Mouse (Mus musculus): ENCODE results near the gene Mars. TPM values are rescaled to one million over a fixed set of nuclear protein-coding genes. Genes with fewer than 3 reads are reported as not detected.

Mars gene
- polyA plus RNA-seq, 1 experiment, result 105 TPM

- Histone ChIP-seq H3K4me3 (ENCODE audit: insufficient read depth, low read length) (peak overlapping the region; percentile 55), H3K27ac (ENCODE audit: insufficient read depth, low read length) (peak overlapping the region; percentile 95), H3K4me1 (ENCODE audit: control insufficient read depth, insufficient read depth, low read length) (0 out of 2 replicates have a peak, but pooled peaks cover 8% of the 10 kb centered on the region)
- TF ChIP-seq POLR2A (IDR thresholded peaks at IDR 0.05; ENCODE audit: low read depth, low read length) (no peak), CTCF (IDR thresholded peaks at IDR 0.05; ENCODE audit: borderline replicate concordance, insufficient read depth, low read length) (no peak)
Measured at GRCm38 (mm10) chr10:127287936-127288293, 23.7 kb downstream of the Mars start.

- TF ChIP-seq POLR2A (IDR thresholded peaks at IDR 0.05; ENCODE audit: low read depth, low read length), result no peak; the same call in none of the 2 replicates
- no peak for TF ChIP-seq CTCF (IDR thresholded peaks at IDR 0.05; ENCODE audit: borderline replicate concordance, insufficient read depth, low read length)
- H3K4me3 ChIP-seq (ENCODE audit: insufficient read depth, low read length), result peak overlapping the region; percentile 55
- H3K27ac ChIP-seq (ENCODE audit: insufficient read depth, low read length), result peak overlapping the region; percentile 95
- H3K4me1 ChIP-seq (ENCODE audit: control insufficient read depth, insufficient read depth, low read length), result 0 out of 2 replicates have a peak, but pooled peaks cover 8% of the 10 kb centered on the region
Measured at GRCm38 (mm10) chr10:127287271-127287935, 24.2 kb downstream of the Mars start.

- peak overlapping the region; percentile 95; the same call in 1 of the 2 replicates for H3K27ac ChIP-seq (ENCODE audit: insufficient read depth, low read length)
- 0 out of 2 replicates have a peak, but pooled peaks cover 8% of the 10 kb centered on the region for H3K4me1 ChIP-seq (ENCODE audit: control insufficient read depth, insufficient read depth, low read length)
- no peak for TF ChIP-seq CTCF (IDR thresholded peaks at IDR 0.05; ENCODE audit: borderline replicate concordance, insufficient read depth, low read length)
- no peak for TF ChIP-seq POLR2A (IDR thresholded peaks at IDR 0.05; ENCODE audit: low read depth, low read length)
- H3K4me3 ChIP-seq (ENCODE audit: insufficient read depth, low read length), result peak overlapping the region; percentile 55
Measured at GRCm38 (mm10) chr10:127286730-127287129, 24.9 kb downstream of the Mars start.

GRCm38 (mm10) chr10:127286194-127286593 lies 25.4 kb downstream of the Mars start:
- 0 out of 2 replicates have a peak, but pooled peaks cover 8% of the 10 kb centered on the region for H3K4me1 ChIP-seq (ENCODE audit: control insufficient read depth, insufficient read depth, low read length)
- H3K4me3 ChIP-seq (ENCODE audit: insufficient read depth, low read length), result peak overlapping the region; percentile 55
- H3K27ac ChIP-seq (ENCODE audit: insufficient read depth, low read length), result no peak overlapping the region
- TF ChIP-seq POLR2A (IDR thresholded peaks at IDR 0.05; ENCODE audit: low read depth, low read length) (no peak), CTCF (IDR thresholded peaks at IDR 0.05; ENCODE audit: borderline replicate concordance, insufficient read depth, low read length) (no peak)

GRCm38 (mm10) chr10:127285644-127286043 lies 25.9 kb downstream of the Mars start:
- Histone ChIP-seq H3K4me1 (ENCODE audit: control insufficient read depth, insufficient read depth, low read length) (0 out of 2 replicates have a peak, but pooled peaks cover 8% of the 10 kb centered on the region), H3K4me3 (ENCODE audit: insufficient read depth, low read length) (no peak overlapping the region), H3K27ac (ENCODE audit: insufficient read depth, low read length) (no peak overlapping the region)
- TF ChIP-seq POLR2A (IDR thresholded peaks at IDR 0.05; ENCODE audit: low read depth, low read length) (no peak), CTCF (IDR thresholded peaks at IDR 0.05; ENCODE audit: borderline replicate concordance, insufficient read depth, low read length) (no peak)

- no peak overlapping the region for H3K27ac ChIP-seq (ENCODE audit: insufficient read depth, low read length)
- no peak for TF ChIP-seq POLR2A (IDR thresholded peaks at IDR 0.05; ENCODE audit: low read depth, low read length)
- TF ChIP-seq CTCF (IDR thresholded peaks at IDR 0.05; ENCODE audit: borderline replicate concordance, insufficient read depth, low read length), result no peak
- H3K4me3 ChIP-seq (ENCODE audit: insufficient read depth, low read length), result no peak overlapping the region
- H3K4me1 ChIP-seq (ENCODE audit: control insufficient read depth, insufficient read depth, low read length), result 0 out of 2 replicates have a peak, but pooled peaks cover 8% of the 10 kb centered on the region
Measured at GRCm38 (mm10) chr10:127284724-127285500, 26.7 kb downstream of the Mars start.

GRCm38 (mm10) chr10:127284105-127284622 lies 27.4 kb downstream of the Mars start:
- Histone ChIP-seq H3K4me1 (ENCODE audit: control insufficient read depth, insufficient read depth, low read length) (0 out of 2 replicates have a peak, but pooled peaks cover 5% of the 10 kb centered on the region), H3K27ac (ENCODE audit: insufficient read depth, low read length) (no peak overlapping the region), H3K4me3 (ENCODE audit: insufficient read depth, low read length) (no peak overlapping the region)
- TF ChIP-seq CTCF (IDR thresholded peaks at IDR 0.05; ENCODE audit: borderline replicate concordance, insufficient read depth, low read length) (no peak), POLR2A (IDR thresholded peaks at IDR 0.05; ENCODE audit: low read depth, low read length) (no peak)

- TF ChIP-seq CTCF (IDR thresholded peaks at IDR 0.05; ENCODE audit: borderline replicate concordance, insufficient read depth, low read length) (no peak), POLR2A (IDR thresholded peaks at IDR 0.05; ENCODE audit: low read depth, low read length) (no peak)
- H3K27ac ChIP-seq (ENCODE audit: insufficient read depth, low read length), result no peak overlapping the region
- 0 out of 2 replicates have a peak, but pooled peaks cover 5% of the 10 kb centered on the region for H3K4me1 ChIP-seq (ENCODE audit: control insufficient read depth, insufficient read depth, low read length)
- no peak overlapping the region for H3K4me3 ChIP-seq (ENCODE audit: insufficient read depth, low read length)
Measured at GRCm38 (mm10) chr10:127282620-127283215, 28.9 kb downstream of the Mars start.

- no peaks in the 10 kb centered on the region for H3K4me1 ChIP-seq (ENCODE audit: control insufficient read depth, insufficient read depth, low read length)
- H3K4me3 ChIP-seq (ENCODE audit: insufficient read depth, low read length), result no peak overlapping the region
- no peak overlapping the region for H3K27ac ChIP-seq (ENCODE audit: insufficient read depth, low read length)
- TF ChIP-seq CTCF (IDR thresholded peaks at IDR 0.05; ENCODE audit: borderline replicate concordance, insufficient read depth, low read length) (no peak), POLR2A (IDR thresholded peaks at IDR 0.05; ENCODE audit: low read depth, low read length) (no peak; the same call in 1 of the 2 replicates)
Measured at GRCm38 (mm10) chr10:127281316-127281715, 30.3 kb downstream of the Mars start.
